Mouse (Mus musculus) embryonic fibroblast, embryonic 13.5 days (primary cell): ENCODE measurements around the gene Fam120a. TPM values are rescaled to one million over a fixed set of nuclear protein-coding genes. Genes with fewer than 3 reads are reported as not detected.

Experiments used
- H3K27ac ChIP-seq: 2 replicates; pipeline ENCODE4 v1.5.1; 2012; ENCODE audit warnings: low read length, control low read depth, inconsistent platforms; ENCODE audit not compliant: insufficient read depth
- H3K4me1 ChIP-seq: 2 replicates; pipeline ENCODE4 v1.6.1; 2011; ENCODE audit warnings: low read length; ENCODE audit not compliant: control insufficient read depth, insufficient read depth
- H3K4me3 ChIP-seq: 2 replicates; pipeline ENCODE4 v1.5.1; 2011; ENCODE audit warnings: mild to moderate bottlenecking, control low read depth, low read length; ENCODE audit not compliant: insufficient read depth
- CTCF ChIP-seq: IDR thresholded peaks from 2 replicates; pipeline ENCODE4 v1.5.1; 2011; ENCODE audit warnings: mild to moderate bottlenecking, control low read depth, low read length, moderate library complexity, borderline replicate concordance; ENCODE audit not compliant: insufficient read depth
- POLR2A ChIP-seq: IDR thresholded peaks from 2 replicates; pipeline ENCODE4 v1.6.1; 2011; ENCODE audit warnings: low read depth, mild to moderate bottlenecking, control low read depth, low read length, moderate library complexity
- polyA plus RNA-seq: library from polyadenylated mRNA; stranded (reverse); fragments of >200 nt; gene quantifications from 2 replicates; pipeline ENCODE4 v1.2.4, GENCODE M21; 2011; ENCODE audit warnings: low read depth; ENCODE audit not compliant: missing spikeins, insufficient read length

Gene Fam120a
- polyA plus RNA-seq, 1 experiment, result 174 TPM

DNA sequence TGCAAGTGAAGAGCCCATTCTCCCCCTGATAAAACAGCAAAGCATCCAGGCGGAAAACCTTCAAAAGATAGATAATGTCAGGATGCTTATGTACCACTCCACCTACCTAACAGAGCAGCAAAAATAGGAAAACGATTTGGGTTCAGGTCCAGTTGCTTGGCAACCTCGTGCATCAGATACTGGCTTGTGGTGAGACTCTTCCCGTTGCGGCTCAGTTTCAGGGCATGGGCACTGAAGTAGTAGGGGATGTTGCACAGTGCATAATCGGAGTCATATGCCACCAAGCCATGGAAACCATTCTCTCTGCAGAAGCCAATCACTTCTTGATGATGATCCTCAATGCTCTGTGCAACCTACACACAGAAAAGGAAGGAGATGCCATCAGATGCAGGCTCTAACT, 18.9 kb downstream of the Fam120a start:
- Histone ChIP-seq H3K27ac (no peak overlapping the region), H3K4me1 (0 out of 2 replicates have a peak, but pooled peaks cover 3% of the 10 kb centered on the region), H3K4me3 (no peak overlapping the region)
- TF ChIP-seq POLR2A (no peak), CTCF (no peak)

DNA sequence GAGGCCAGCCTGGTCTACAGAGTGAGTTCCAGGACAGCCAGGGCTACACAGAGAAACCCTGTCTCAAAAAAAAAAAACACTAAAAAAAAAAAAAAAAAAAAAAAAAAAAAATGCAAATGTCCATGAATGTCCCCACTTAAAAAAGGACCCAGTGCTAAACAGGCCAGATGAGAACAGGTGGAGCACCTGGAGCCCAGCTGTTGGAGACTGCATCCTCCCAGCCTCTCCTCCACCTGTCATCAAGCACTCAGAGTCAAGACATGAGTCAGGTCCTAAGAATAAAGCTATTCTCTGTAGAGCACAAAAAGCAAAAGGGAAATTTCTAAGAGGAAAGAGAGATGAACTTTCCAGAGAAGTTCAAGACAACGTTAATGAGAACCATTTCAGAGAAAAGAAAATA, 23.2 kb downstream of the Fam120a start:
- TF ChIP-seq CTCF (no peak), POLR2A (no peak)
- H3K4me3 ChIP-seq, result no peak overlapping the region
- no peak overlapping the region for H3K27ac ChIP-seq
- no peaks in the 10 kb centered on the region for H3K4me1 ChIP-seq

DNA sequence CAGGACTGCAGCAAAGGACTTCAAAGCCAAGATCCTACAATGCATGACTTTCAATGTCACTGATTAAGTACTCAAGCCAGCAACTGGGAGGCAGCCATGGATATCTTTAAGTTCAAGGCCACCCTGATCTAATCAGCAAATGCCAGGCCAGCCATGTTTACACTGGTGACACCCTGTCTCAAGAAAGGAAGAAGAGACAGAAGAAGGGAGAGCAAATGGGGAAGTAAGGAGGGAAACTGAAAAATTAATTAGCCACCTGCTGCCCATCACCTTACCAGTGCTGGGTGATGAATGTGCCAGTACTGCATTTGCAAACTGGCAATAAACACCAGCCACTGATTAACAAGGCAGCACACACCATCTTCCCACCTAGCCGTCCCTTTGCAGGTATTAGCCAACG, 25.3 kb downstream of the Fam120a start:
- TF ChIP-seq POLR2A, result no peak
- no peak overlapping the region for H3K4me3 ChIP-seq
- no peak overlapping the region for H3K27ac ChIP-seq
- no peaks in the 10 kb centered on the region for H3K4me1 ChIP-seq

DNA sequence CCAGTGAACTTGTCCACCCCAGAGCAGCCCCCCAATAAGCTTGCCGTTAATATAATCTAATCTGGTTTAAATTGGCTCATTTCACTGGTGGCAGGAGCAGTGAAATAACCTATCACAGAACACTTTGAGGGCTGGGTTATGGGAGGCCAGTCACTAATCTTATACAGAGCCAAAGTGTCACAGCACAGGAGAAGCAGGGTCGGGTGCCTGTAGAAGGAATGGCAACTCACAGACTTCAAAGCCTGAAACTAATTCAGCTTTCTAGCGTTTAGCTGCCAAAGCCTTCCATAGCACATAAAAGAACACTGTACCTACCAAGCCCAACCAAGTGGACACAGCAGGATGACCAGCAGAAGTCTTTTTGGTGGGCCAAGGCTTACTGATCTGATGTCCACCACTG, 26.0 kb downstream of the Fam120a start:
- H3K4me3 ChIP-seq, result no peak overlapping the region
- no peak for TF ChIP-seq CTCF
- TF ChIP-seq POLR2A, result no peak
- no peaks in the 10 kb centered on the region for H3K4me1 ChIP-seq
- H3K27ac ChIP-seq, result no peak overlapping the region

DNA sequence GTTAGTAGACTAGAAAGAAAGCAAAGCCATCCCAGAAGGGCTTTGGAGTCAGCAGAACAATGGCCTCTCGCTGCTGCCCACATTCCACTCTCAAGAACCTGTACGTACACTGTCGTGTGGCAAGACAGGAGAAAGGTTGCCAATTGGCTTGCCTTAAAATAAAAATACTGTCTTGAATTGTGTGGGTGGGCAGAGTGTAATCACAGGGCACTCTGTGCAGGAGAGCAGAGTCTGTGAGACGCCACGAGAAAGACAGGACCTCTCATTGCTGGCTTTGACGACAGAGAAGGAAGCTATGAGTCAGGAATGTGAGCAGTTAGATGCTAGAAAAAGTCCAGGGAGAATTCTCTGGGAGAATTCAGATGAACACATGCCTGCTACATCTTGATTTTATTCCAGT, 33.2 kb downstream of the Fam120a start:
- no peak overlapping the region for H3K27ac ChIP-seq
- peaks cover 3% of the 10 kb centered on the region; the same call in 1 of the 2 replicates for H3K4me1 ChIP-seq
- no peak for TF ChIP-seq POLR2A
- no peak for TF ChIP-seq CTCF
- no peak overlapping the region for H3K4me3 ChIP-seq

DNA sequence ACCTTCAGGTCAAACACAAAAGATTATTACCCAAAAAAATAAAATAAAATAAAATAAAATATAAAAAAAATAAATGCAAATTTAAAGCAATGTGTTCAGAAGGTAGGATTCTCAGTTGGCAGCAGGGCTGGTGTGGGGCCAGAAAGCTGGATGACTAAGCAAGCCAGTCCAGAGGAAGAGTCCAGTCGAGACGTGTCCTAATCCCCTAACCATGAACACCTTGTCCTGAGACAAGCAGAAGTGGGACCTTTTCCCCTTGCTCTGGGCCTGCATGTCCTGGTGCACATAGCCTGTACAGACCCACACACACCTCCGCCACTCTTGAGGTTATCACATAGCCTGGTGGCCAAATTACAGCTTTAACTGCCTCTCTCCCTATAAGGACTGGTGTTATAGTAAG, 35.1 kb downstream of the Fam120a start:
- TF ChIP-seq POLR2A (no peak), CTCF (no peak)
- no peak overlapping the region for H3K4me3 ChIP-seq
- peaks cover 6% of the 10 kb centered on the region; the same call in 1 of the 2 replicates for H3K4me1 ChIP-seq
- no peak overlapping the region for H3K27ac ChIP-seq

DNA sequence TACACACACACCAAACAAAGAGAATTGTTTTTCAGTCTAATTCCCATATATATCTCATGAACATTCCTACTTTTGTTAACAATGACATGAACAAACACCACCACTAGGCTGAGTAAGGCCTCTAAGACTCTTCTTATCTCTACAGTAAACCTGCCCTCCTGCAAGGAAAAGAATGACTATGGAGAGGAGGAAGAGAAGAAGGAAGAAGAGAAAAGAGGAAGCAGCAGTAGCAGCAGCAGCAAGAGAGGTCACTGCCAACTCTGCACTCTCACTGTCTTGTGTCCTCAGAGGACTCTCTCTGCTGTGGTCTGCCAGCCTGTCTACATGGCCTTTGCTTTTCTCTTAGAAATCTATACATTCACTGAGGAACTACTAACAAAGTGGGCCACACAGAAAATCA, 36.1 kb downstream of the Fam120a start:
- H3K4me3 ChIP-seq, result no peak overlapping the region
- TF ChIP-seq CTCF, result no peak
- TF ChIP-seq POLR2A, result no peak
- H3K27ac ChIP-seq, result no peak overlapping the region
- peaks cover 6% of the 10 kb centered on the region; the same call in 1 of the 2 replicates for H3K4me1 ChIP-seq

DNA sequence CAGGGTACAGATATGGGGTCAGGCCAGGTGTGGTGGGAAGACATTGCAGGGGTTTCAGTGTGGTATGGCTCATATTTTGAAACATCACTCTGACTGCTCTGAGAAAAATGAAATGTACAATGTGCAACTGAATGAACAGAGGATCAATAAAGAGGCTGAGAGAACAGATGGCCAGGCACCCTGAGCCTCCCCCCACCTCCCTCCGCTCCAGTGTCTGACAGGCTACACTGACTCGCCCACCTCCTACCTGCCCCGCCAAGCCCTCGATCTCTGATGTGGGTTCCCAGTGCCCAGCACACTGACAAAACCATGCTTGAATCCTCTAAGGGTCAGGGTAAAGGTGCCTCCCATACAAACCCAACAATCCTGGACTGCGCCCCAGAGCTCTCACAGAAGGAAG, 36.6 kb downstream of the Fam120a start:
- H3K27ac ChIP-seq, result no peak overlapping the region
- no peak overlapping the region for H3K4me3 ChIP-seq
- H3K4me1 ChIP-seq, result peaks cover 6% of the 10 kb centered on the region; the same call in 1 of the 2 replicates
- TF ChIP-seq POLR2A, result no peak
- TF ChIP-seq CTCF, result no peak

DNA sequence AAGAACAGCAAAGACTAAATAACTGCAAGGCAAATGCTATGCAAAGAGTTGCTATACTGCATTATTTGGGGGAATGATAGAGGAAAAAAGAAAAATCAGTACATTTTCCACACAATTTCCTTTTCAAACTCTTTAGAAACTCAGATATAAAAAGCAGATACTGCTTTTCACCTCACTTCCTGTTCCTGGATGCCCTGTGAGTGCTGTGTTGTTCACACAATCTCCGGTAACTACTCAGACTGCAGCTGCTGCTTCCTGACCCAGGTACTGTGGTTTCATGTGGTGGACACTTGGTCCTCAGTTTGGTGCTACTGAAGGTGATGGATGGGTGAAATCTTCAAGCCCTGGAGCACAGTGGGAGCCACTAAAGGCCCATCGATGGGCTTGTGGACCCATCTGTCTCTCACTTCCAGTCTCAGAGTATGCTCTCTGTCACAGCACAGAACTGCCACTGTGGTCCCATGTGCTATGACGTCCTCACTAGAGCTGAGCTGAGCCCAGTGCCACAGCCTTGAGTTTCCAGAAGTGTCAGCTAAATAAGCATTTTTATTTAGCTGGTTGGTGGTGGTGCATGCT, 38.2 kb downstream of the Fam120a start:
- no peak overlapping the region for H3K4me3 ChIP-seq

DNA sequence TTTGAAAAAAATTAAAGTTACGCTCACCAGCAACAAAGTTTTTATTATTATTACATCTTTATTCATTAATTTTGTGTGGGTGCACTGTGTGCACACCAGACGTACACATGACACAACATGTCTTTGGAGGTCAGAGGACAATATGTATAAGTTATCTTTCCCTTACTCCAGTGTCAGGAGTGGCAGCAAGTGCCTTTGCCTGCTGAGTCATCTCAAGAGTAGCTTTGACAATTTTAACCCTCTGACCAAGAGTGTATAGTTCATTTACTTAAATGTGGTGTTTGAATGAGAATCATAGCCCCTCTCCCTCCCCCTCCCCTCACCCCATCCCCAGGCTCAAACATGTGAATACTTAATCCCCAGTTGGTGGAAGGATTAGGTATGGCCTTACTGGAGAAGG, 40.2 kb downstream of the Fam120a start:
- TF ChIP-seq CTCF (no peak), POLR2A (no peak)
- Histone ChIP-seq H3K4me1 (peaks cover 3% of the 10 kb centered on the region; the same call in 1 of the 2 replicates), H3K4me3 (no peak overlapping the region), H3K27ac (no peak overlapping the region)

More for the DNA sequence above, 38.2 kb downstream of the Fam120a start:
- TF ChIP-seq POLR2A, result no peak
- no peak for TF ChIP-seq CTCF
- H3K4me1 ChIP-seq, result peaks cover 3% of the 10 kb centered on the region; the same call in 1 of the 2 replicates
- H3K27ac ChIP-seq, result no peak overlapping the region
